Mouse (Mus musculus) embryo, embryonic 10.5 days (tissue): ENCODE data around the gene Jmjd8.
A peak's percentile ranks its signal among the peaks of the same experiment; 100 is the strongest.

ENCODE experiments used
- DNase-seq: peaks from one replicate; pipeline ENCODE4 v3.0.0-alpha.2; 2015; ENCODE audit warnings: low spot score

Gene Jmjd8

GRCm38 (mm10) chr17:25879750-25880149 is 51.1 kb downstream of the Jmjd8 start:
- DNase-seq: no peak

- DNase-seq: peak; percentile 84
Measured at GRCm38 (mm10) chr17:25880196-25880910, 51.7 kb downstream of the Jmjd8 start, which contains the start of gene Wfikkn1. Wfikkn1 (minus strand) TSS chr17:25880858.

- peak; percentile 94 for DNase-seq
Measured at GRCm38 (mm10) chr17:25880913-25881641, 52.4 kb downstream of the Jmjd8 start.
